Mouse (Mus musculus): ENCODE data around the gene Mettl6. TPM values are rescaled to one million over a fixed set of nuclear protein-coding genes. Genes with fewer than 3 reads are reported as not detected.
"Not testable (repeated sequence)": the region's sequence is repeated elsewhere in the genome, so short reads cannot be mapped to it uniquely, and the experiment has no call there.

Gene Mettl6
- polyA plus RNA-seq, 1 experiment, result 3.3 TPM

DNA sequence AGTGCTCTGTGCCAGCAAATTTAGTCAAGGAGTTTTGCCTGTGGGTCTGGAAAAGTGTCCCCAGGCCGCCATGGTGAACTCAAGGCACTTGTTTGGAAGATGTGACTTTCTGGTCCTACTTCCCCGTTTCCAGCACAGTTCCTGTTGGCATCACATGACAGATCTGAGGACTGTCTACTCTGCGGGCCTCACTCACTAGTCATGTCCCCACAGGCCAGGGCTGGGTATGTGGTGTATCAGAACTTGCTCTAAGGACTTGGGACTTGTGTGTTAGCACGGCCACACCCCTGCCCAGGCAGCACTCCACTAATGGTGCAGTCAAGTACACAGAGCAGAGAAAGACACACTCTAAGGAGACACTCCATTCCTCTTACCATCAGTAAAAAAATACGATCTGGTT is 12.4 kb downstream of the Mettl6 start:
- Histone ChIP-seq H3K4me3 (ENCODE audit: low read depth, low read length) (no peak overlapping the region), H3K36me3 (ENCODE audit: control insufficient read depth, insufficient read depth, low read length) (peaks cover 54% of the 10 kb centered on the region), H3K27ac (ENCODE audit: insufficient read depth, low read depth, low read length) (no peak overlapping the region), H3K27me3 (ENCODE audit: control insufficient read depth, insufficient read depth, low read length) (no peaks in the 10 kb centered on the region), H3K4me1 (ENCODE audit: control insufficient read depth, insufficient read depth, insufficient read length, low read length) (no peaks in the 10 kb centered on the region)
- 82% methylated on average over 5 of the region's 5 CpGs for whole genome bisulfite sequencing
- TF ChIP-seq CTCF (IDR thresholded peaks at IDR 0.05; ENCODE audit: extremely low read depth, insufficient read length, insufficient replicate concordance, low read depth, low read length), result no peak
- TF ChIP-seq POLR2A (IDR thresholded peaks at IDR 0.05; ENCODE audit: low read depth, low read length), result no peak

DNA sequence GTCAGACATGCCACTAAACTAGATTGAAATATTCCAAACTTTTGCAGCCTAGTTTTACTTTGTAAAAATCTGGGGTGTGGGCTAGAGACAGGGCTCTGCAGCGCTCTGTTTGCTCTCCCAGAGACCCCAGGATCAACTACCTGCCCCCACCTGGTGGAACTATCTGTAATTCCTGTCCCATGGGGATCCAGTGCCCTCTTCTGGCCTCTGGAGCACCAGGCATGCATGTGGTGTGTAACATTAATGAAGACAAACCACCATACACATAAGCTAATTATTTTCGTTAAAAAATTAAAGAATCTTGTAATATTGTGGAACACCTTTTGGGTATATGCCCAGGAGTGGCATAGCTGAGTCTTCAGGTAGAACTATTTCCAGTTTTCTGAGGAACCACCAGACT is 21.5 kb downstream of the Mettl6 start:
- Histone ChIP-seq H3K4me3 (ENCODE audit: low read depth, low read length) (no peak overlapping the region), H3K4me1 (ENCODE audit: control insufficient read depth, insufficient read depth, insufficient read length, low read length) (no peaks in the 10 kb centered on the region), H3K27ac (ENCODE audit: insufficient read depth, low read depth, low read length) (no peak overlapping the region), H3K36me3 (ENCODE audit: control insufficient read depth, insufficient read depth, low read length) (peaks cover 1% of the 10 kb centered on the region; the same call in 1 of the 2 replicates), H3K27me3 (ENCODE audit: control insufficient read depth, insufficient read depth, low read length) (no peaks in the 10 kb centered on the region)
- TF ChIP-seq POLR2A (IDR thresholded peaks at IDR 0.05; ENCODE audit: low read depth, low read length), result no peak
- TF ChIP-seq CTCF (IDR thresholded peaks at IDR 0.05; ENCODE audit: extremely low read depth, insufficient read length, insufficient replicate concordance, low read depth, low read length), result no peak
- 86% methylated on average over 2 of the region's 2 CpGs for WGBS

DNA sequence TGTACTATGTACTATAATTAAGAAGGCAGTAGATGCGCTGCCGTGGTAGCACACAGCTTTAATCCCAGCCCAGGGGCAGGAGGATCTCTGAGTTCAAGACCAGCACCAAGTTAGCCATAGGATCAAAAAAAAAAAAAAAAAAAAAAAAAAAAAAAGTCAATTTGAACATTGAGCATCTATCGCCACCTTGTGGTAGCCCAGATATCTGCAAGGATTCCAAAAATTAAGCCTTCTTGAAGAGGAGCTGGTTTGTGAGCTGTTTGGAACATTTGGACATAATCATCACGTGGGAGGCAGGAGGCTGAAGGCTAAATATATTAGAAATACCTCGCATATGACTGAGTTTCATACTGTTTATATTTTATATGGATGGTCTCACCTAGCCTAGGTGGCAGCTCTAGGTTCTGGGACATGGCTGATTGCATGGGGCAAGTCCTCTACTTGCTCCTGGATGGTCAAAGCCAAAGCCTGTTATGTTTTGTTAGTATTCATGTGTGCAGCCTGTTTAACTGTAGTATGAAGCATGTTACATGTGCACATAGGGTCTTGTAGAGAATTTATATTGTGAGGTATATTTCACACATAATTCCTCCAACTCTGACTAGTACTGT is 22.3 kb downstream of the Mettl6 start:
- WGBS, result 3% methylated on average over 5 of the region's 5 CpGs
- Histone ChIP-seq H3K4me3 (ENCODE audit: low read depth, low read length) (no peak overlapping the region), H3K4me1 (ENCODE audit: control insufficient read depth, insufficient read depth, insufficient read length, low read length) (no peaks in the 10 kb centered on the region), H3K27me3 (ENCODE audit: control insufficient read depth, insufficient read depth, low read length) (no peaks in the 10 kb centered on the region), H3K36me3 (ENCODE audit: control insufficient read depth, insufficient read depth, low read length) (no peaks in the 10 kb centered on the region; the same call in 1 of the 2 replicates), H3K27ac (ENCODE audit: insufficient read depth, low read depth, low read length) (no peak overlapping the region)
- TF ChIP-seq CTCF (IDR thresholded peaks at IDR 0.05; ENCODE audit: extremely low read depth, insufficient read length, insufficient replicate concordance, low read depth, low read length) (peak; percentile 40; the same call in 1 of the 2 replicates), POLR2A (IDR thresholded peaks at IDR 0.05; ENCODE audit: low read depth, low read length) (no peak)

DNA sequence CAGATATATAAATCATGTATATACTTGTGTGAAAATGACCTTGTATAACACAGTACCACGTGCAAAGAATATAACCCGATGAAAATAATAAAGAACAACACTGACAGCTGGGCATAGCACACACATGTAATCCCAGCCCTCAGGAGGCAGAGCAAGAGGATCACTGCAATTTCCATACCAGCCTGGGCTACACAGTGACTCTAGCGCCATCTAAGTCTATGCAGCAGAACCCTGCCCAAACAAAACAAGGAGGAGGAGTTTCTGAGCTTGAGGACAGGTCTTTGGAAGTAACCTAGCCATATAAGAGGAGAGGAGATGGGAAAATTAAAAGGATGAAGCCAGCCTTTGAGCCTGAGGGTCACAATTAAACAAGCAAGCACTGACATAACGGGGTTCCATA is 25.1 kb downstream of the Mettl6 start:
- no peaks in the 10 kb centered on the region for H3K36me3 ChIP-seq (ENCODE audit: control insufficient read depth, insufficient read depth, low read length)
- no peaks in the 10 kb centered on the region for H3K4me1 ChIP-seq (ENCODE audit: control insufficient read depth, insufficient read depth, insufficient read length, low read length)
- H3K27ac ChIP-seq (ENCODE audit: insufficient read depth, low read depth, low read length), result no peak overlapping the region
- WGBS, result 63% methylated on average over 4 of the region's 4 CpGs
- no peaks in the 10 kb centered on the region for H3K27me3 ChIP-seq (ENCODE audit: control insufficient read depth, insufficient read depth, low read length)
- no peak for TF ChIP-seq POLR2A (IDR thresholded peaks at IDR 0.05; ENCODE audit: low read depth, low read length)
- no peak for TF ChIP-seq CTCF (IDR thresholded peaks at IDR 0.05; ENCODE audit: extremely low read depth, insufficient read length, insufficient replicate concordance, low read depth, low read length)
- H3K4me3 ChIP-seq (ENCODE audit: low read depth, low read length), result no peak overlapping the region

DNA sequence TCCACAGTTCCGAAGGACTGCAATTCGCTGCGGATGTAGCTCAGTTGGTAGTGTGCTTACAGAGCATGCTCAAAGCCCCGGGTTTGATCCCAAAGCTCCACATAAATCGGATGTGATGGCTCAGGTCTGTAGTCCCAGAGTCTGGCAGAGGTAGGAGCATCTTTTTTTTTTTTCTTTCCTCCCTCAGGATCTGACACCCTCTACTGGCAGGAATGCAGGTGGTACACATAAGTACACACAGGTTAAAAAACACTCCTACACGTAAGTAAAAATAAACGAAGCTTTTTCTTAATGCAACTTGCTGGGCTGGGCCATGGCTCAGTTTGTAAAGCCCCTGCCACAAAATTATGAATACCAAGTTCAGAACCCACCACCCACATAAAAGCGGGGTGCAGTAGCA is 30.7 kb downstream of the Mettl6 start:
- no peak for TF ChIP-seq CTCF (IDR thresholded peaks at IDR 0.05; ENCODE audit: extremely low read depth, insufficient read length, insufficient replicate concordance, low read depth, low read length)
- TF ChIP-seq POLR2A (IDR thresholded peaks at IDR 0.05; ENCODE audit: low read depth, low read length), result no peak
- Histone ChIP-seq H3K27me3 (ENCODE audit: control insufficient read depth, insufficient read depth, low read length) (no peaks in the 10 kb centered on the region), H3K4me3 (ENCODE audit: low read depth, low read length) (no peak overlapping the region), H3K4me1 (ENCODE audit: control insufficient read depth, insufficient read depth, insufficient read length, low read length) (no peaks in the 10 kb centered on the region), H3K27ac (ENCODE audit: insufficient read depth, low read depth, low read length) (no peak overlapping the region), H3K36me3 (ENCODE audit: control insufficient read depth, insufficient read depth, low read length) (no peaks in the 10 kb centered on the region)
- 62% methylated on average over 8 of the region's 8 CpGs for WGBS

DNA sequence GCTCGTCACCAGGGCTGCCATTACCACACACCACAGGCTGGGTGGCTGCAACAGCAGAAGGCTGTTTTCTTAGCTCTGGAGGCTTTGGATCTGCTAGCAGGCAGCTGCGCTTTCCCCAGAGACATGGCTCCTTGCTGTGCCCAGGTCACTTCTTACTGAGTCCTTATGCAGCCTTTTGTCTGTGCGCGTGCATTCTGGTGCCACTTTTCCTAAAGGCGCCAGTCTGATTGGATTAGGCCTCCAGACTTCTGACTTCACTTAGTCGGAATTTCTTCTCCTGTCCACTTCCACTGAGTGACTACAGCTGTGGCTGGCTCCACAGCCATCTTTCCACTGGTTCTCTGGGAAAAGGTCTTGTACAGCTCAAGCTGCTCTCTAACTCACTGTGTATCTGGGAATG is 32.0 kb downstream of the Mettl6 start:
- Histone ChIP-seq H3K36me3 (ENCODE audit: control insufficient read depth, insufficient read depth, low read length) (no peaks in the 10 kb centered on the region), H3K27ac (ENCODE audit: insufficient read depth, low read depth, low read length) (no peak overlapping the region), H3K27me3 (ENCODE audit: control insufficient read depth, insufficient read depth, low read length) (no peaks in the 10 kb centered on the region), H3K4me3 (ENCODE audit: low read depth, low read length) (no peak overlapping the region), H3K4me1 (ENCODE audit: control insufficient read depth, insufficient read depth, insufficient read length, low read length) (no peaks in the 10 kb centered on the region)
- TF ChIP-seq POLR2A (IDR thresholded peaks at IDR 0.05; ENCODE audit: low read depth, low read length) (no peak), CTCF (IDR thresholded peaks at IDR 0.05; ENCODE audit: extremely low read depth, insufficient read length, insufficient replicate concordance, low read depth, low read length) (no peak)
- WGBS, result 81% methylated on average over 6 of the region's 6 CpGs

DNA sequence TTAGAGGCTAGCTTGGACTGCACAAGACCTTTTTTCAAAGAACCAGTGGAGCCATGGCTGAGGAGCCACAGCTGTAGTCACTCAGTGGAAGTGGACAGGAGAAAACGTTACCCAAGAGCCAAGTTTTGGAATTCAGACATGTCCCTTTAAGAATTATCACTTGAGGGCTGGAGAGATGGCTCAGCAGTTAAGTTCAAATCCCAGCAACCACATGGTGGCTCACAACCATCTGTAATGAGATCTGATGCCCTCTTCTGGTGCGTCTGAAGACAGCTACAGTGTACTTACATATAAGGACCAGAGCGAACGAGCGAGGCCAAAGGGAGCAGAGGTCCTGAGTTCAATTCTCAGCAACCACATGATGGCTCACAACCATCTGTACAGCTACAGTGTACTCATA is 32.6 kb downstream of the Mettl6 start:
- H3K4me1 ChIP-seq (ENCODE audit: control insufficient read depth, insufficient read depth, insufficient read length, low read length); H3K36me3 ChIP-seq (ENCODE audit: control insufficient read depth, insufficient read depth, low read length); H3K27ac ChIP-seq (ENCODE audit: insufficient read depth, low read depth, low read length); H3K27me3 ChIP-seq (ENCODE audit: control insufficient read depth, insufficient read depth, low read length); H3K4me3 ChIP-seq (ENCODE audit: low read depth, low read length): not testable (repeated sequence)
- WGBS, result 79% methylated on average over 5 of the region's 5 CpGs

DNA sequence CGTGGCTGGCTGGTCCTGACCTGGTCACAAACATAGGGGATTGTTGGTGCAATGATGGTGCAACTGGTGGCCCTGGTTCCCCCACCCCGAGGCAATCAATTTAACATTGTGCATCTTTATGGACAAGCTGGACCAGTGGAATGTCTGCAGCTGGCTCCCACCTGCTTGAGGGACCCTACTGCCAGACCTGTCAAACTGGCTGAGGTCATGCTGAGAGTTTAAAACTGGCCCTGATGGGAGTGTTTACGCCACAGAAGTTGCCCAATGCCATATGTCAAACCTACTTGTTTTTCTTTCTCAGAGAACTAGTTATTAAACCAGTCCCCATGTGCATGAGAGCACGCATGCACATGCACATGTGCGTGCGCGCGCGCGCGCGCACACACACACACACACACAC is 36.8 kb downstream of the Mettl6 start:
- Histone ChIP-seq H3K4me1 (ENCODE audit: control insufficient read depth, insufficient read depth, insufficient read length, low read length) (no peaks in the 10 kb centered on the region), H3K27ac (ENCODE audit: insufficient read depth, low read depth, low read length) (no peak overlapping the region), H3K27me3 (ENCODE audit: control insufficient read depth, insufficient read depth, low read length) (no peaks in the 10 kb centered on the region), H3K36me3 (ENCODE audit: control insufficient read depth, insufficient read depth, low read length) (no peaks in the 10 kb centered on the region), H3K4me3 (ENCODE audit: low read depth, low read length) (no peak overlapping the region)
- TF ChIP-seq CTCF (IDR thresholded peaks at IDR 0.05; ENCODE audit: extremely low read depth, insufficient read length, insufficient replicate concordance, low read depth, low read length) (no peak), POLR2A (IDR thresholded peaks at IDR 0.05; ENCODE audit: low read depth, low read length) (no peak)
- WGBS, result 89% methylated on average over 12 of the region's 12 CpGs
